Mouse (Mus musculus): ENCODE data around the gene BC028528.
"Not testable (repeated sequence)": the region's sequence is repeated elsewhere in the genome, so short reads cannot be mapped to it uniquely, and the experiment has no call there.

BC028528 gene

GRCm38 (mm10) chr3:95891211-95892065 is at the start of gene BC028528:
Gene BC028528, minus strand, starts transcription at chr3:95892005.
- DNase-seq (ENCODE audit: low spot score): no peak

- DNase-seq (ENCODE audit: low spot score): no peak
Measured at GRCm38 (mm10) chr3:95938835-95939234, 47.0 kb upstream of the BC028528 start.

GRCm38 (mm10) chr3:95938217-95938616 is 46.4 kb upstream of the BC028528 start:
- no peak for DNase-seq (ENCODE audit: low spot score)

GRCm38 (mm10) chr3:95934448-95934847 is 42.6 kb upstream of the BC028528 start:
- no peak for DNase-seq (ENCODE audit: low spot score)

GRCm38 (mm10) chr3:95933111-95933750 is 41.4 kb upstream of the BC028528 start:
- DNase-seq (ENCODE audit: low spot score): no peak

GRCm38 (mm10) chr3:95932566-95932965 is 40.8 kb upstream of the BC028528 start:
- DNase-seq (ENCODE audit: low spot score): no peak

- no peak for DNase-seq (ENCODE audit: low spot score)
Measured at GRCm38 (mm10) chr3:95932157-95932556, 40.4 kb upstream of the BC028528 start.

- no peak for DNase-seq (ENCODE audit: low spot score)
Measured at GRCm38 (mm10) chr3:95931471-95931870, 39.7 kb upstream of the BC028528 start.

GRCm38 (mm10) chr3:95930471-95930789 is 38.6 kb upstream of the BC028528 start:
- DNase-seq (ENCODE audit: low spot score): no peak

GRCm38 (mm10) chr3:95929581-95930470 is 38.0 kb upstream of the BC028528 start:
- no peak for DNase-seq (ENCODE audit: low spot score)

GRCm38 (mm10) chr3:95928658-95929503 is 37.1 kb upstream of the BC028528 start, which contains the start of gene Anp32e:
Gene Anp32e, plus strand, starts transcription at chr3:95929246.
- DNase-seq (ENCODE audit: low spot score): peak; percentile 88

GRCm38 (mm10) chr3:95928261-95928657 is 36.5 kb upstream of the BC028528 start:
- no peak for DNase-seq (ENCODE audit: low spot score)

- DNase-seq (ENCODE audit: low spot score): no peak
Measured at GRCm38 (mm10) chr3:95925087-95925486, 33.3 kb upstream of the BC028528 start.

GRCm38 (mm10) chr3:95924185-95924584 is 32.4 kb upstream of the BC028528 start:
- no peak for DNase-seq (ENCODE audit: low spot score)

- not testable (repeated sequence) for DNase-seq (ENCODE audit: low spot score)
Measured at GRCm38 (mm10) chr3:95923429-95923828, 31.6 kb upstream of the BC028528 start.

GRCm38 (mm10) chr3:95920532-95920931 is 28.7 kb upstream of the BC028528 start:
- DNase-seq (ENCODE audit: low spot score): not testable (repeated sequence)

- DNase-seq (ENCODE audit: low spot score): no peak
Measured at GRCm38 (mm10) chr3:95916760-95917159, 25.0 kb upstream of the BC028528 start.

- DNase-seq (ENCODE audit: low spot score): no peak
Measured at GRCm38 (mm10) chr3:95914706-95915105, 22.9 kb upstream of the BC028528 start.

- DNase-seq (ENCODE audit: low spot score): no peak
Measured at GRCm38 (mm10) chr3:95907613-95908012, 15.8 kb upstream of the BC028528 start.

- DNase-seq (ENCODE audit: low spot score): no peak
Measured at GRCm38 (mm10) chr3:95906860-95907259, 15.1 kb upstream of the BC028528 start.

GRCm38 (mm10) chr3:95905940-95906492 is 14.2 kb upstream of the BC028528 start:
- DNase-seq (ENCODE audit: low spot score): no peak

Measured in urinary bladder, postnatal 10 days (tissue).